Mouse (Mus musculus) CH12.LX (cell line): ENCODE data around the gene March1. TPM values are rescaled to one million over a fixed set of nuclear protein-coding genes. Genes with fewer than 3 reads are reported as not detected.

Experiments used
- DNase-seq: peaks from one replicate; pipeline ENCODE4 v3.0.0-alpha.2; 2013; ENCODE audit errors: extremely low read depth
- H3K27ac ChIP-seq: 2 replicates; pipeline ENCODE4 v1.5.1; 2012; ENCODE audit warnings: low read depth, mild to moderate bottlenecking, control low read depth, moderate library complexity; ENCODE audit not compliant: insufficient read depth
- H3K27me3 ChIP-seq: replicated peaks from 2 replicates; pipeline ENCODE3; 2012; ENCODE audit warnings: inconsistent platforms
- H3K36me3 ChIP-seq, 2 experiments: replicated peaks in 1 of 2; 2 replicates each; pipeline versions ENCODE3 to v1.6.1; 2012; ENCODE audit warnings: inconsistent platforms in 1 of 2, low read length in 1 of 2, mild to moderate bottlenecking in 1 of 2, mixed read lengths in 1 of 2, moderate library complexity in 1 of 2; ENCODE audit not compliant: control insufficient read depth in 1 of 2, insufficient read depth in 1 of 2
- H3K4me1 ChIP-seq, 2 experiments: 2 replicates each; pipeline ENCODE4 v1.6.1; 2012; ENCODE audit warnings: inconsistent platforms in 1 of 2, moderate library complexity in 1 of 2; ENCODE audit not compliant: insufficient read depth in 2 of 2, control insufficient read depth in 1 of 2
- H3K4me2 ChIP-seq: 2 replicates; pipeline ENCODE4 v1.6.1; 2012; ENCODE audit warnings: low read depth, mild to moderate bottlenecking, control low read depth; ENCODE audit not compliant: poor library complexity, insufficient read depth, severe bottlenecking
- H3K4me3 ChIP-seq, 3 experiments: fragments of 150-350 bp in 1 of 3; sonication (generic) in 1 of 3; replicated peaks in 1 of 3; 2 replicates each; pipeline versions ENCODE3 to v1.5.1; 2011 to 2012; ENCODE audit warnings: low read depth in 2 of 3, low read length in 2 of 3, mild to moderate bottlenecking in 2 of 3, moderate library complexity in 2 of 3, control low read depth in 1 of 3, improper control_type of control experiment in 1 of 3, inconsistent platforms in 1 of 3, mixed read lengths in 1 of 3; ENCODE audit not compliant: poor library complexity in 1 of 3
- H3K79me2 ChIP-seq: replicated peaks from 2 replicates; pipeline ENCODE4 v1.6.1; 2012; ENCODE audit warnings: mild to moderate bottlenecking, moderate library complexity; ENCODE audit not compliant: control insufficient read depth, poor library complexity, insufficient read depth, severe bottlenecking; ENCODE audit errors: extremely low read depth
- H3K9ac ChIP-seq: 2 replicates; pipeline ENCODE4 v1.6.1; 2012; ENCODE audit warnings: low read depth, mild to moderate bottlenecking, control low read depth, moderate library complexity; ENCODE audit not compliant: insufficient read depth
- H3K9me3 ChIP-seq: replicated peaks from 2 replicates; pipeline ENCODE3; 2012; ENCODE audit warnings: low read length, inconsistent platforms, mixed read lengths
- BHLHE40 ChIP-seq: IDR thresholded peaks from 2 replicates; pipeline ENCODE4 v1.6.1; 2011; ENCODE audit warnings: mild to moderate bottlenecking, low read depth, low read length, improper control_type of control experiment
- E2F4 ChIP-seq: IDR thresholded peaks from 2 replicates; pipeline ENCODE4 v1.6.1; 2011; ENCODE audit warnings: low read depth, low read length, improper control_type of control experiment; ENCODE audit not compliant: insufficient replicate concordance
- ELF1 ChIP-seq: IDR thresholded peaks from 2 replicates; pipeline ENCODE4 v1.6.1; 2014; ENCODE audit warnings: low read depth, mild to moderate bottlenecking, inconsistent platforms, low read length, improper control_type of control experiment
- EP300 ChIP-seq: IDR thresholded peaks from 2 replicates; pipeline ENCODE4 v1.6.1; 2011; ENCODE audit warnings: low read length, improper control_type of control experiment
- ETS1 ChIP-seq: conservative IDR thresholded peaks from 2 replicates; pipeline ENCODE4 v1.6.1; 2012; ENCODE audit warnings: low read depth, mild to moderate bottlenecking, inconsistent platforms, low read length, improper control_type of control experiment, moderate library complexity
- GABPA ChIP-seq: IDR thresholded peaks from 2 replicates; pipeline ENCODE4 v1.6.1; 2012; ENCODE audit warnings: low read depth, low read length, improper control_type of control experiment, inconsistent platforms; ENCODE audit not compliant: insufficient replicate concordance
- HCFC1 ChIP-seq: IDR thresholded peaks from 2 replicates; pipeline ENCODE4 v1.6.1; 2012; ENCODE audit warnings: low read depth, mild to moderate bottlenecking, inconsistent platforms, low read length, improper control_type of control experiment
- IRF4 ChIP-seq: IDR thresholded peaks from 2 replicates; pipeline ENCODE4 v1.6.1; 2014; ENCODE audit warnings: low read depth, mild to moderate bottlenecking, inconsistent platforms, low read length, improper control_type of control experiment
- JUN ChIP-seq: IDR thresholded peaks from 2 replicates; pipeline ENCODE4 v1.6.1; 2011; ENCODE audit warnings: low read depth, mild to moderate bottlenecking, low read length, improper control_type of control experiment, moderate library complexity; ENCODE audit not compliant: insufficient read depth
- JUND ChIP-seq: conservative IDR thresholded peaks from 2 replicates; pipeline ENCODE4 v1.6.1; 2011; ENCODE audit warnings: low read depth, low read length, improper control_type of control experiment
- MAFK ChIP-seq: IDR thresholded peaks from 2 replicates; pipeline ENCODE4 v1.6.1; 2011; ENCODE audit warnings: low read length, improper control_type of control experiment; ENCODE audit not compliant: insufficient replicate concordance
- MAX ChIP-seq: IDR thresholded peaks from 2 replicates; pipeline ENCODE4 v1.6.1; 2011; ENCODE audit warnings: low read length, improper control_type of control experiment
- MEF2A ChIP-seq: IDR thresholded peaks from 2 replicates; pipeline ENCODE4 v1.6.1; 2014; ENCODE audit warnings: low read depth, mild to moderate bottlenecking, inconsistent platforms, low read length, improper control_type of control experiment, borderline replicate concordance
- MYC ChIP-seq: IDR thresholded peaks from 2 replicates; pipeline ENCODE4 v1.6.1; 2011; ENCODE audit warnings: low read depth, mild to moderate bottlenecking, improper control_type of control experiment, low read length
- NELFE ChIP-seq: IDR thresholded peaks from 2 replicates; pipeline ENCODE4 v1.6.1; 2011; ENCODE audit warnings: low read depth, low read length, improper control_type of control experiment
- NRF1 ChIP-seq: IDR thresholded peaks from 2 replicates; pipeline ENCODE4 v1.6.1; 2014; ENCODE audit warnings: low read depth, mild to moderate bottlenecking, inconsistent platforms, low read length, improper control_type of control experiment, moderate library complexity
- PAX5 ChIP-seq: IDR thresholded peaks from 2 replicates; pipeline ENCODE4 v1.6.1; 2012; ENCODE audit warnings: low read length, inconsistent platforms, mixed read lengths
- POLR2A ChIP-seq: IDR thresholded peaks from 2 replicates; pipeline ENCODE4 v1.6.1; 2011; ENCODE audit warnings: low read depth, mild to moderate bottlenecking, improper control_type of control experiment, low read length
- RAD21 ChIP-seq: IDR thresholded peaks from 2 replicates; pipeline ENCODE4 v1.6.1; 2011; ENCODE audit warnings: low read depth, mild to moderate bottlenecking, low read length, improper control_type of control experiment, moderate library complexity
- SIN3A ChIP-seq: IDR thresholded peaks from 2 replicates; pipeline ENCODE4 v1.6.1; 2012; ENCODE audit warnings: low read length, improper control_type of control experiment, inconsistent platforms
- TBP ChIP-seq: conservative IDR thresholded peaks from 2 replicates; pipeline ENCODE4 v1.6.1; 2011; ENCODE audit warnings: low read depth, low read length, improper control_type of control experiment
- UBTF ChIP-seq: IDR thresholded peaks from 2 replicates; pipeline ENCODE4 v1.6.1; 2012; ENCODE audit warnings: low read depth, mild to moderate bottlenecking, inconsistent platforms, low read length, improper control_type of control experiment, moderate library complexity
- USF1 ChIP-seq: IDR thresholded peaks from 2 replicates; pipeline ENCODE4 v1.6.1; 2014; ENCODE audit warnings: low read depth, mild to moderate bottlenecking, inconsistent platforms, low read length, improper control_type of control experiment
- ZKSCAN1 ChIP-seq: IDR thresholded peaks from 2 replicates; pipeline ENCODE4 v1.6.1; 2012; ENCODE audit warnings: low read depth, inconsistent platforms, low read length, improper control_type of control experiment, borderline replicate concordance
- ZNF384 ChIP-seq: IDR thresholded peaks from 2 replicates; pipeline ENCODE4 v1.6.1; 2012; ENCODE audit warnings: low read depth, low read length, improper control_type of control experiment, inconsistent platforms
- dilution Hi-C: fragments of 300-500 bp; cut with MboI; formaldehyde crosslinking; loops from 2 replicates; pipeline ENCODE4 v1.14.3; 2020; ENCODE audit warnings: low sequenced_read_pairs; ENCODE audit not compliant: extremely low pct_unique_long_range_greater_than_20kb, extremely low pct_ligation_motif_present
- in situ Hi-C: fragments of 300-500 bp; cut with MboI; formaldehyde crosslinking; loops from 3 replicates; pipeline ENCODE4 v1.14.3; 2019; ENCODE audit warnings: low sequenced_read_pairs, low pct_ligation_motif_present, low pct_unique_long_range_greater_than_20kb, mixed read lengths
- polyA plus RNA-seq: library from polyadenylated mRNA; unstranded; fragments of >175 nt; gene quantifications from 2 replicates; pipeline ENCODE4 v1.2.1, GENCODE M21; 2012; ENCODE audit warnings: low read depth; ENCODE audit not compliant: insufficient read length
- total RNA-seq, 2 experiments: library from RNA; depleted of rRNA; stranded (reverse); fragments of 300-350 nt in 1 of 2; fragments of >200 nt in 1 of 2; gene quantifications; 2 replicates each; pipeline ENCODE4 v1.2.3; 2012 to 2014

March1 gene
- total and polyA plus RNA-seq, 3 experiments, result 0.16 to 0.21 TPM; not detected in 1

DNA sequence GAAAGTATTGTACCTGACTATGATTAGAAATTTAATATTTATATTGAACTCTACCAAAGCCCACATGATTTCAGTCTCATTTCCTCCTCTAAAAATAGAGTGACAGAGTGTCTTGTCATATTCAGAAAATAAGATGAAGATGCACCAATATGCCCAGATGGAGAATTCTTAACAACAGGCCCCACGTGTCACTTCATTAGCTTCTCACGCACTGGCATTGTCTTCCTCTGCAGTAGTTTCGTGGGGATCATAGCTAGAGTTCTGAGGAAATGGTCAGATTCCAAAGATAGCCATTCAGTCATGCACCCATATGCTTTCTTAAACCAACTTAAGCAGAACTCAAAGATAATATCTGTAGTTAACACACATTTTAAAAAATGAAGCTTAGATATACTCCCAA lies 582.5 kb downstream of the March1 start:
- H3K79me2 ChIP-seq, result no peaks in the 10 kb centered on the region
- no peaks in the 10 kb centered on the region for H3K9me3 ChIP-seq
- no peak overlapping the region for H3K9ac ChIP-seq
- no peaks in the 10 kb centered on the region for H3K36me3 ChIP-seq
- DNase-seq, result no peak
- in situ Hi-C loops, result no loop called here
- no peaks in the 10 kb centered on the region for H3K27me3 ChIP-seq
- H3K4me1 ChIP-seq, result no peaks in the 10 kb centered on the region
- TF ChIP-seq ZKSCAN1 (no peak), MAFK (no peak), JUND (no peak), MEF2A (no peak), ELF1 (no peak), ETS1 (no peak), E2F4 (no peak), MYC (no peak), TBP (no peak), UBTF (no peak), POLR2A (no peak)
- H3K4me3 ChIP-seq, result no peak overlapping the region
- H3K27ac ChIP-seq, result no peak overlapping the region
- dilution Hi-C loops, result no loop called here
- no peak overlapping the region for H3K4me2 ChIP-seq

DNA sequence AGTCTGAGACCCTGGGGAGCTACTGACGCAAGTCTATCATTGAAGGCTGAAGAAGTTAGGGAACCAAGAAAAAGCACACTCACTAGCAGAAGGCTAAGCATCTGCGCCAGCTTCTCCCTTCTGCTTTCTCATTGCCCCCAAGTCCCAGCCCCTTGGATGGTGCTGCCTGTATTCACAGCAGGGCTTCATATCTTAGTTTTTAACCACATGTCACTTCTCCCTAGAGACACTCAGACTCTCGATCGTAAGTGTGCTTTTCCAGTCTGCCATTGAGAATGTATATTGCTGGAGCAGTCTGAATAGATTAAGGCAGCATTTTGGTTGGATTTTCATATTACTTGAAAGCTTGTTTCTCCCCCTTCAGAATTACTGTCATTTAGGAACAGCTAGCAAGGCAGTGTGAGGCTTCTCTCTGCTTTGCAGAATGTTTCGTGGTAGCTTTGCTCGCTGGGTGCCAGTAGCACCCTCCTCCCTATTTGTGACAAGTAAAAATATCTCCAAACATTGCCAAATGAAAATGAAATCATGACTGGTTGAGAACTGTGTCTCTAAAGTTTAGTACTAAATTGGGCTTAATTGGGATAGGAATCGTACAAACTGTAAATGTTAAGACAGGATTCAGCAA lies 586.2 kb downstream of the March1 start:
- dilution Hi-C loops, result no loop called here

DNA sequence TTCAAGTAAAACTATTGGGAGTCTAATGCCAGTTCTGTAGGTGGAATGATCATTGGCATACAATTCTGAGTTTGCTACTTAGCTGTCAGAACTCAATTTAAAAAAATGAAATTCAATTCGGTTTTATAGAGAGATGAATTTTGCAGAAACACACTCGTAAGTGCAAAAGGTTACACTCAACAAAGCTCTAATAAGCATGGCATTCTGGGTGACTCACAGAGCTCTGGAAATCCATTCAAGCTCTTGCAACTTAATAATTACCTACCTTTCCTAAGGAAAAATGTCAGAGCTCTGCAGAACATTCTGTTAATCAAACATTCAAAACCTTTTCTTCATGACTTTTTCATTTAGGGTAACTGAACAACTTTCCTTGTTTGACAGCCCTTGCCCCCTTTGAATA lies 591.9 kb downstream of the March1 start:
- no peak for DNase-seq
- Histone ChIP-seq H3K4me2 (no peak overlapping the region), H3K9me3 (no peaks in the 10 kb centered on the region), H3K36me3 (no peaks in the 10 kb centered on the region), H3K4me1 (no peaks in the 10 kb centered on the region), H3K27ac (no peak overlapping the region), H3K79me2 (no peaks in the 10 kb centered on the region), H3K4me3 (no peak overlapping the region), H3K9ac (no peak overlapping the region), H3K27me3 (no peaks in the 10 kb centered on the region)
- TF ChIP-seq HCFC1, result no peak
- TF ChIP-seq JUND, result no peak
- TF ChIP-seq BHLHE40, result no peak
- no peak for TF ChIP-seq NRF1
- no peak for TF ChIP-seq SIN3A
- TF ChIP-seq IRF4, result no peak
- no peak for TF ChIP-seq ELF1
- TF ChIP-seq NELFE, result no peak
- no peak for TF ChIP-seq RAD21
- TF ChIP-seq ETS1, result no peak
- TF ChIP-seq ZKSCAN1, result no peak
- no peak for TF ChIP-seq MAX
- TF ChIP-seq USF1, result no peak
- no peak for TF ChIP-seq GABPA
- in situ Hi-C loops (no loop called here), dilution Hi-C loops (no loop called here)

More for the DNA sequence above, 586.2 kb downstream of the March1 start:
- H3K27me3 ChIP-seq, result no peaks in the 10 kb centered on the region
- no peaks in the 10 kb centered on the region for H3K36me3 ChIP-seq
- no peak overlapping the region for H3K9ac ChIP-seq
- no peaks in the 10 kb centered on the region for H3K79me2 ChIP-seq
- H3K4me3 ChIP-seq, result no peak overlapping the region
- TF ChIP-seq MYC (no peak), EP300 (no peak), JUN (no peak), ZNF384 (no peak), GABPA (no peak), PAX5 (no peak)
- TF ChIP-seq, all 38 proteins: peak for 0
- no peaks in the 10 kb centered on the region for H3K9me3 ChIP-seq
- in situ Hi-C loops, result no loop called here
- no peak for DNase-seq
- no peak overlapping the region for H3K4me2 ChIP-seq
- H3K4me1 ChIP-seq, result no peaks in the 10 kb centered on the region
- H3K27ac ChIP-seq, result no peak overlapping the region
